Mouse (Mus musculus): ENCODE results near the gene Cbwd1.
A peak's percentile ranks its signal among the peaks of the same experiment; 100 is the strongest.

Cbwd1 gene

GRCm38 (mm10) chr19:24977991-24978390, 16.6 kb upstream of the Cbwd1 start:
- DNase-seq (ENCODE audit: low spot score) = no peak

DNA sequence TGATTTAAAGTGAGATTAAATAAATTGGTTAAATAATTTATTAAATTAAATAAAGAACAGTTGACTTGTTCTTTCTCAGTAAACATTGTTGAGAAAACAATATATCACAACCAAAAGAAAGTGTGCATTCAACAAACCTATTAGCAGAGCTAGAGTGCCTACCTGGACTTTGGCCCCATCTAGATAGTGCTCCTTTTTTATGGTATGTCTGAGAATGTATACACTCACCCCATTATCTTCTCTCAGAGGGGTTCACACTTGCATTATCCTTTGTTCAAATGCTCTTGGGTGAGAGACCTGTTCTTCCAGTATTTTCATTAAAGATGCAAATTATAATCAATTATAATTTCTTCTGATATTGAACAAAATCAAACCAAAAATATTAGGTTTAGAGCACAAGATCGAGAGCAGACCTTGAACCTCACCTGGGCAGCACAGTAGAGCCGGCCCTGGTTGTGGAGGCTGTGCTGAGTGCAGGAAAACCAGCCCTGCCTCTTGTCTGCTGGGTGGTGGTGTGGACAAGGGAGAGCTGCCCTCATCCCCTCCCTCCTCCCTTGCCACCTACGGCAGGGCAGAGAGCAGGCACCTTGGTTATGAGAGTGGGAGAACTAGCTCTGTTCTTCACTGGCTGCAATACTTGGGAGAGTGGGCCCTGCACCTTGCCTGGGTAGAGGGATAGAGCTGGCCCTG, 11.4 kb upstream of the Cbwd1 start:
- DNase-seq (ENCODE audit: low spot score) = no peak

- peak; percentile 47 for DNase-seq (ENCODE audit: low spot score)
Observed at GRCm38 (mm10) chr19:24971307-24971706, 9.9 kb upstream of the Cbwd1 start.

- no peak for DNase-seq (ENCODE audit: low spot score)
Observed at GRCm38 (mm10) chr19:24966941-24967340, 5.5 kb upstream of the Cbwd1 start.

DNA sequence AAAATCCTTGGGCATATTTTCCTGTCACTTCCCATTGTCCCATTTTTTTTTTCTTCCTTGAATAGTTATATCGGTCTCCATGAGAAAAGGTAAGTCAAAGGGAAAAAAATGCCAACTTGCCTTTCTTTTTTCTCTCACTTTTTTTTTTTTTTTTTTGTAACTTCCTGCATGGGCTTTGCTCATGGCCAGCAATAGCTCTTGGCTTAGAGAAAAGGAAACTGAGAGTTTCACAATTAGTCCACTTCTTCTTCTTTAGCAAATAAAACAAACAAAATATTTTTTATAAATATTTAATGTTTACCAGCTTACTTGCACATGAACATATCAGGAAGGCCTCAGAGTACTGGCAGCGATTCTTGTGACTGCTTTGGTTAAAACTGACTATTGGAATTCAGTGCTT, 4.8 kb upstream of the Cbwd1 start:
- no peak for DNase-seq (ENCODE audit: low spot score)

GRCm38 (mm10) chr19:24958531-24958930, 2.9 kb downstream of the Cbwd1 start:
- DNase-seq (ENCODE audit: low spot score) = peak; percentile 53

DNA sequence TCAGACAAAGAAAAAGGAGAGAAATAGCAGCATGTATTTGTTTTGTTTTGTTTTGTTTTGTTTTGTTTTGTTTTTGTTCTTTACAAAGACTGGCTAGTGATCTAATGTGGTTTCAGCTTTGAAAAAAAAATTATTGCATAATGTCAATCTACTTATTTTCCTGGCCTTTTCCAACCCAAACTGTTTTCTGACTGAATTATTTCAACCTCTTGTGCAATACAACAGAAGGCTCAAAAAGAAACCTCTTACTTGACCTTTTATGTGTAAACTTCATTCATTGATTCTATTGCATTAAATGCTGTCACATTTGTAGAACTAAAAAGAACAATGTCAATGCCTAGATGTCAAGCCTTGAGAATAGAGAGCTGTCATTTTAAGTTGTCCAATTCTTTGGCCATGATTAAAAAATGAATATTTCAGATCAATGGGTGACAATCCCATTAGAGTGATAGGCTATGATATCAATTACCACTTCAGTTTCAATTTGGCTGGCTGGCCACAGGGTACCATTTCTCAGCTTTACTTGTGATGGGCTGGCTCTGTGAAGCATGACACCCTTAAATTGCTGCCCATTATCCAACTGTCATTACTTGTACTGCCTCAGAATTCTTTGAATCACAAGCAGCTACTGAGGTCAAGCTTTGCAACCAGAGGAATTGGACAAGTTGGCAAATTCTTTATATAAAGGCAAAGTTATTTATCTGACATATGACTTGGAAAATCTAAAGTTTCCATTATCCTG, 15.7 kb downstream of the Cbwd1 start:
- no peak for DNase-seq (ENCODE audit: low spot score)

GRCm38 (mm10) chr19:24937084-24937483, 24.3 kb downstream of the Cbwd1 start:
- DNase-seq (ENCODE audit: low spot score) = no peak

DNA sequence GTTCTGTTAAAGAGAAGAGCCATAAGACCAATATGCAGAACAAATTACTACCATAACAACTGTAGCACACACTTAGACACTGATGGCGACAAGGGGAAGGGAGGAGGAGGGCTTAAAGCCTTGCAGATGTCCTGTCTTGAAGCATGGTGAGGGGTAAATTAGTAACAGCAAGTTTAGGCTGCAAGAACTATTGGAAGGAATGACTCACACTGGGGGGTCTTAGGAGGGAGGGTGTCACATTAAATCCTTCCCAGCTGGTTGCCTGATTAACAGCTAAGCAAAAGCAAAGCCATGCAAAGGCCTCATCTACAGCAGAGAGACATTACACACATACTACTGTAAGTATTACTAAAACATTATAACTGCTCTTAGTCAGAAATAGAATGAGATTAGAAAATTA, 32.4 kb downstream of the Cbwd1 start:
- no peak for DNase-seq (ENCODE audit: low spot score)

DNA sequence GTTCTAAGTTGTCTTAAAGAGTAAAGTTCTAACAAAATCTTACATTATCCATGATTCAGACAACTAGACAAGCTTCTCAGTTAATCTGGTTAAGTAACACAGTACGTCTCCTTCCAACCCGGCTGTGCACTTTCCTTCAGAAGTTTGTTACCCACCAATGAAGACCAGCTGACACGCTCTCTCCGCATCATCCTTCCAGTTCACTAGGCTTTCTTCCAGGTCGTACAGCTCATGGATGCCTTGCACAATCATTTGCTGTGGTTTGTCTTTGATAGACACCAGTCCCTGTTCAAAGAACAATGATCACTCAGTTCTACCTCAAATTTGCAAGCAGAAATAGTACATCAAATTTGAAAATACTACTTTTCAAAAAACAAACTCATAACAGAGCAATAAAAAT, 40.5 kb downstream of the Cbwd1 start:
- no peak for DNase-seq (ENCODE audit: low spot score)

GRCm38 (mm10) chr19:24908385-24909155, 52.8 kb downstream of the Cbwd1 start:
- DNase-seq (ENCODE audit: low spot score) = no peak

DNA sequence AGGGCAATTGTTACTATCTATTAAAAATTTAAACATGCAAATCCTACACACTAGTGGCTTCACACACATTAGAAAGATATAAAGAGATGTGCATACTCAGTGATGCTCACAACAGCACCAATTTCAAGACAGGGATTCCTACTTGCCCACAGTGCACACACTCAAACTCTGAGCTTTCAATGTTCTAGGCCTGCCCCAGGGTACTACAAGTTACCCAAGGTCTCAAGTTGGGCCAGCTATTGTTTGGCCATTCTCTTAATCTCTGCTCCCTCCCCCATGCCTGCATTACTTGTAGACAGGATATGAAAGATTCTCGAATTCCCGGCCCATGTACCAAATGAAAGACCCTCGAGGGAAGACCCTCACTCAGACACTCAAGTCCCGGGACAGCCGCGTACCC, 53.8 kb downstream of the Cbwd1 start:
- DNase-seq (ENCODE audit: low spot score) = no peak

DNA sequence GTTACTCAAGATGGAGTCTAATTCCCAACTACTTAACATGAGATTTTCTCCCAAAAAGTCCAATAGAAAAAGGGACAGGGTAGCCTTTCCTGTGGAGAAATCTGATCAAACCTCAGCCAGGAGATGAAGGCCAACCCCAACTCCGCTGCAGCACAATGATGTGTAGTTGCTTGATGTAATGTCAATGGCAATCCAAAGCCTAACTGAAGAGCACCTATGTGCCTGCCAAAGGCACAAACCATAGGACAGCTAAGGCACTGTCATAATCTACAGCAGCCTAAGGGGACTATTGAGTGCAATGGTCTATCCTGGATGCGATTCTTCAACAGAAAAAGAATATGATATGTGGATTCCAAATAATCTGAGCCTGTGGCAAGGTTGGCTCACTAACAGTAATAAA, 58.6 kb downstream of the Cbwd1 start:
- no peak for DNase-seq (ENCODE audit: low spot score)

DNA sequence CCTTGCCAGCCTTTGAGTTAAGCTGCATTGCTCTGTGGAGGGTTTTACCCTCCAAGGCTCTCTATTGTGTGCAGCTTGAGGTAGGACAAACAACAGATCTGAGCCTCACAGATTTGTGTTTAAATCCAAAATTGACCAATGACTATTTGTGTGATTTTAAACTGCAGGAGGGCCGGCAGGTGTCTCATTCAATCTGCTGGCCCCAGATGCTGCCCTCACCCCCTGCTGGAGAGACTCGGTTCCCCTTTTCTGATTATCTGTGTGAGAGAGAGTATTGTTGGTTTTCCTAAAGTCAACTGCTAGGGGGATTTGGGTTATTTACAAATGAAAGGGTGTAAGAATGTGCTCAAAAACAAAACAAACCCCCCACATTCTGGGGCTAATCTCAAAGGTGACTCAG, 59.2 kb downstream of the Cbwd1 start:
- no peak for DNase-seq (ENCODE audit: low spot score)

DNA sequence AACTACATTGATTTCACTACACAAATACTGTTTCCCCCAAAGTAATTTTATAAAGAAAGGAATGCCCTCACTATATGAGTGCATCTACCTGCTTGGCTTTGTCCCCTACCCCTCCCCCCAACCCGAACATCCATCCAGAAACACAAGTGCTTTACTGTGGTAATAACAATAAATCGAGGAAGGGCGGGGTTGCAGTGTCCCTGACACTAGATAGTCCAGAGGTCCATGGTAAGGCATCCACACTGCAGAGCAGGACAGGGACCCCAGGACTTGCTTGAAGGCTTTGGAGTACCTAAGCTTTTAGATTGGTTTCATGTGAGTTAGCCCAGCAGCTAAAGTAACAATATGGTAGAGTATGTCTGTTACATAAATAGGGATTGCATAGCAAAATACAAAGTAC, 59.7 kb downstream of the Cbwd1 start:
- no peak for DNase-seq (ENCODE audit: low spot score)

DNA sequence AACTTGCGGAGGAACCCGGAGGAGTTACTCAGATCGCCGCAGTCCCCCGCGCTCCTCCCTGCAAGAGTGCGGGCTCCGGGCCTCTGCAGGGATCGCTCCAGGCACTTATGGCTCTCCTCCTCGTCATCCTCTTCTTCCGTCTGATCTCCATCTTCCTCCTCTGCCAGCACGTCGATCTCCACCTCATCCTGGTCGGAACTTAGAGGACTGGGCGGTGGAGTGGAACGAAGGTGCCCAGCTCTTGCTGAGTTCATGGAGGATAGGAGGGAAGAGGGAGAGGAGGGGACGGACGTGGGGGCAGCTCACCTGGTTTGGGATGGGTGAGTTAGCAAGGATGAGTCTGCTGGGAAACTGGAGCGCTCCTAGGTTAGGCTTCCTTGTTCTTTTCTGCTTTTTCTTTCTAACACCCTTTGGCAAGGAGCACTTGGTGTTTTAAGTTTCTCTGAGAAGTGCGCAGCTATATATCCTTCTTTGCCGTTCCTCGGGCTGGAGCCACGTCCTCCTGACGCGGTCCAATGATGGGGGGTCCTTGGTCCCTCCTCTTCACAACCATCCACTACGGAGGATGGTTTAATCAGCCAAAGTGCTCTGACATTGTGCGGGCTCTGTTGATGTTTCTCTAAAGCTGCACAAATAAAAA, 60.7 kb downstream of the Cbwd1 start, which contains the start of gene Foxd4:
Gene Foxd4 (minus strand): TSS at position 617 of the 640 bp plus-strand sequence.
- DNase-seq (ENCODE audit: low spot score) = no peak

DNA sequence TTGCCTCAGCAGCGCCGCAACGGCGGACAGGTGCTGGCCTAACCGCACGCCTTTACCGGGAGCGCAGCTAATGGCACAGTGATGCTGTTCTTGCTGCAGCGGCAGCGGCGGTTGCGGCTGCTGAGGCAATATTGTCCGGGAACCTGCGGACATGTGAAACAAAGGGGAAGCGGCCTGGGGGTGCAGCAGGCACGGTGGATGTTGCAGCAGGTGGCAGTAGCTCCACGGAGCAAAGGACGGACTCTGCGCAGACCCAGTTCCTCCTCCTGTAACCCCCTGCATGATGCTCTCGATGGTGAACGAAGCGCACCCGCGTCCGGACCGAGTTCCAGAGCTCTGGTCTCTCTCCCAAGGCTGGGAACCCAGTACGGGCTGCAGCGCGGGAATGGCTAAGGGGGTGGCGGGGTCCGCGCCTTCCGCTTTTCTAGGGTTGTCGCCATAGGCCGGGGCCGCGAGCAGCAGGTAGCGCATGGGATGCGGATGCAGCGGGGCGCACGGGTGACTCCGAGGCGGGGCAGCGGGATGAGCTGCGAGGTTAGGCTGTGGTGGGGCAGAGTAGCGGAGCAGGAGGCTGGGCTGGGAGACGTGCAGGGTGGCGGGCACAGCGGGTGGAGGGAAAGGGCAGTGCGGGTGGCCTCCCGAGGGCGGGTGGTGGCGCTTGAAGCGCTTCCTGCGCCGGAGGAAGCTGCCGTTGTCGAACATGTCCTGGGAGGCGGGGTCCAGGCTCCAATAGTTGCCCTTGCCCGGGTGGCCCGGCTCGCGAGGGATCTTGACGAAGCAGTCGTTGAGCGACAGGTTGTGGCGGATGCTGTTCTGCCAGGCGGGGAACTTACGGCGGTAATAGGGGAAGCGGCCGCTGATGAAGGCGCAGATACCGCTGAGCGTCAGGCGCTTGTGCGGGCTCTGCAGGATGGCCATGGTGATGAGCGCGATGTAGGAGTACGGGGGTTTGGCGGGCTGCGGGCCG, 61.5 kb downstream of the Cbwd1 start:
- no peak for DNase-seq (ENCODE audit: low spot score)

- DNase-seq (ENCODE audit: low spot score) = no peak
Observed at GRCm38 (mm10) chr19:24898737-24899577, 62.5 kb downstream of the Cbwd1 start.

- no peak for DNase-seq (ENCODE audit: low spot score)
Observed at GRCm38 (mm10) chr19:24897896-24898736, 63.3 kb downstream of the Cbwd1 start.
